Mouse (Mus musculus) liver, postnatal 0 days (tissue): Measurements from ENCODE around the gene Ifi207. TPM values are rescaled to one million over a fixed set of nuclear protein-coding genes. Genes with fewer than 3 reads are reported as not detected.
"Not testable (repeated sequence)": the region's sequence is repeated elsewhere in the genome, so short reads cannot be mapped to it uniquely, and the experiment has no call there.

Experiments
- ATAC-seq: fragments of 200-750 bp; cut with Nextera tagmentation; 2 replicates; pipeline ENCODE4 v1.8.0; 2017; ENCODE audit warnings: mild to moderate bottlenecking, moderate library complexity
- DNase-seq: peaks from one replicate; pipeline ENCODE4 v3.0.0-alpha.2; 2016
- H3K27ac ChIP-seq: fragments of 300-500 bp; sonication (generic); 2 replicates; pipeline ENCODE4 v1.5.1; 2014; ENCODE audit warnings: antibody characterized with exemption, moderate library complexity, mild to moderate bottlenecking, low read depth
- H3K27me3 ChIP-seq: fragments of 300-500 bp; sonication (generic); 2 replicates; pipeline ENCODE4 v1.6.1; 2014; ENCODE audit warnings: low read length, control low read depth, mixed read lengths; ENCODE audit not compliant: insufficient read depth
- H3K36me3 ChIP-seq: fragments of 300-500 bp; sonication (generic); replicated peaks from 2 replicates; pipeline ENCODE4 v1.6.1; 2014; ENCODE audit warnings: mild to moderate bottlenecking, control low read depth, low read length, moderate library complexity, mixed read lengths; ENCODE audit not compliant: insufficient read depth
- H3K4me1 ChIP-seq: fragments of 300-500 bp; sonication (generic); 2 replicates; pipeline ENCODE4 v1.6.1; 2014; ENCODE audit warnings: antibody characterized with exemption, mild to moderate bottlenecking, control low read depth; ENCODE audit not compliant: insufficient read depth
- H3K4me2 ChIP-seq: fragments of 300-500 bp; sonication (generic); 2 replicates; pipeline ENCODE4 v1.6.1; 2014; ENCODE audit warnings: low read depth, mild to moderate bottlenecking, low read length, moderate library complexity, mixed read lengths
- H3K4me3 ChIP-seq: fragments of 300-500 bp; sonication (generic); 2 replicates; pipeline ENCODE4 v1.5.1; 2014; ENCODE audit warnings: low read depth, low read length
- H3K9ac ChIP-seq: fragments of 300-500 bp; sonication (generic); replicated peaks from 2 replicates; pipeline ENCODE4 v1.6.1; 2014; ENCODE audit warnings: mild to moderate bottlenecking, moderate library complexity
- H3K9me3 ChIP-seq: fragments of 300-500 bp; sonication (generic); 2 replicates; pipeline ENCODE4 v1.6.1; 2016; ENCODE audit warnings: mild to moderate bottlenecking, control low read depth, low read length, mixed read lengths
- CTCF ChIP-seq: sonication (generic); IDR thresholded peaks from 2 replicates; pipeline ENCODE4 v1.5.1; 2016; ENCODE audit warnings: antibody characterized with exemption, low read depth
- EP300 ChIP-seq: IDR thresholded peaks from 2 replicates; pipeline ENCODE4 v1.6.1; 2016; ENCODE audit warnings: antibody characterized with exemption, low read depth, mild to moderate bottlenecking
- WGBS: fragments of 180-500 bp; shearing (Covaris S2); extraction: QIAGEN DNeasy Blood & Tissue Kit; methylation state at CpG from one replicate; pipeline ENCODE4 v1.1.7; 2014; ENCODE audit not compliant: insufficient replicate concordance; 5-methylcytosine and 5-hydroxymethylcytosine counted together
- polyA plus RNA-seq: library from polyadenylated mRNA; unstranded; fragments of >200 nt; fragmentation: Nextera tagmentation; extraction: Ambion mirVana; gene quantifications from 2 replicates; pipeline ENCODE4 v1.2.1, GENCODE M21; 2015

Gene Ifi207
- polyA plus RNA-seq, 1 experiment from 2014 or later, result 2.5 TPM

- no peak for DNase-seq
- WGBS, result 50% methylated on average over 2 of the region's 2 CpGs
- H3K4me1 ChIP-seq, result no peaks in the 10 kb centered on the region
- no peak for TF ChIP-seq EP300
- no peak for TF ChIP-seq CTCF
- no peak overlapping the region for H3K27ac ChIP-seq
- no peak overlapping the region for H3K4me3 ChIP-seq
- no peaks in the 10 kb centered on the region for H3K27me3 ChIP-seq
- no peak overlapping the region for H3K9ac ChIP-seq
- H3K9me3 ChIP-seq, result no peaks in the 10 kb centered on the region; the same call in 1 of the 2 replicates
- H3K4me2 ChIP-seq, result no peak overlapping the region
- no peaks in the 10 kb centered on the region for H3K36me3 ChIP-seq
- no peak for ATAC-seq
Measured at GRCm38 (mm10) chr1:173736986-173737385, 4.6 kb downstream of the Ifi207 start.

- 85% methylated on average over 4 of the region's 4 CpGs for WGBS
- H3K9me3 ChIP-seq, H3K27ac ChIP-seq, ATAC-seq, DNase-seq, H3K4me3 ChIP-seq, H3K4me2 ChIP-seq, H3K4me1 ChIP-seq, H3K27me3 ChIP-seq, H3K36me3 ChIP-seq, H3K9ac ChIP-seq: not testable (repeated sequence)
Measured at GRCm38 (mm10) chr1:173735015-173735414, 6.5 kb downstream of the Ifi207 start.

DNA sequence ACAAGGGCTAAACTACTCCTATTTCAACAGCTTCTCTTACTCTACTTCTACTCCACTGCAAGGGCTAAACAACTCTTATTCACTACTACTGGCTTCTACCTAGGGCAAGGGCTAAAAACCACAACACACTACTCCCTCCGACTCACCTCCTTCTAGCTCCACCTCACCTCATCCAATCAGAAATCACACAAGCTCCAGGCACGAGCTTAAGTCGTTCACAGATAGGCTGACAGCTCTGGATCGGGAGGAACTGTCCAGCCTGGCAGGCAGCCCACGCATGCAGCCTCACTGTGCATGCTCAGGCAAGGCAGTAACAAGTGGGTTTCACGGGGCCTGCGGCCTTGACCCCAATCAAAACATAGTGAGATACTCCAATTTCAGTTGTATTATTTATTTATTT lies 8.3 kb downstream of the Ifi207 start:
- TF ChIP-seq EP300, result no peak
- TF ChIP-seq CTCF, result no peak
- H3K27me3 ChIP-seq, result no peaks in the 10 kb centered on the region
- no peaks in the 10 kb centered on the region for H3K9me3 ChIP-seq
- no peak for ATAC-seq
- H3K4me3 ChIP-seq, result no peak overlapping the region
- H3K4me1 ChIP-seq, result no peaks in the 10 kb centered on the region
- H3K27ac ChIP-seq, result no peak overlapping the region
- H3K4me2 ChIP-seq, result no peak overlapping the region
- DNase-seq, result no peak
- WGBS, result 38% methylated on average over 7 of the region's 7 CpGs
- no peaks in the 10 kb centered on the region for H3K36me3 ChIP-seq
- no peak overlapping the region for H3K9ac ChIP-seq

GRCm38 (mm10) chr1:173694270-173694669 lies 47.3 kb downstream of the Ifi207 start:
- no peaks in the 10 kb centered on the region for H3K27me3 ChIP-seq
- H3K9ac ChIP-seq, result no peak overlapping the region
- no peak for DNase-seq
- no peaks in the 10 kb centered on the region for H3K9me3 ChIP-seq
- no peaks in the 10 kb centered on the region for H3K36me3 ChIP-seq
- no peak for ATAC-seq
- WGBS, result 38% methylated on average over 1 of the region's 1 CpGs
- H3K4me1 ChIP-seq, result no peaks in the 10 kb centered on the region
- H3K27ac ChIP-seq, result no peak overlapping the region
- no peak overlapping the region for H3K4me3 ChIP-seq
- H3K4me2 ChIP-seq, result no peak overlapping the region
- TF ChIP-seq CTCF (no peak), EP300 (no peak)

- H3K27ac ChIP-seq, H3K4me1 ChIP-seq, H3K4me3 ChIP-seq, DNase-seq, H3K9me3 ChIP-seq, H3K36me3 ChIP-seq, H3K27me3 ChIP-seq, H3K4me2 ChIP-seq, H3K9ac ChIP-seq, ATAC-seq: not testable (repeated sequence)
- WGBS, result 56% methylated on average over 1 of the region's 1 CpGs
Measured at GRCm38 (mm10) chr1:173678605-173679004, 62.9 kb downstream of the Ifi207 start.

DNA sequence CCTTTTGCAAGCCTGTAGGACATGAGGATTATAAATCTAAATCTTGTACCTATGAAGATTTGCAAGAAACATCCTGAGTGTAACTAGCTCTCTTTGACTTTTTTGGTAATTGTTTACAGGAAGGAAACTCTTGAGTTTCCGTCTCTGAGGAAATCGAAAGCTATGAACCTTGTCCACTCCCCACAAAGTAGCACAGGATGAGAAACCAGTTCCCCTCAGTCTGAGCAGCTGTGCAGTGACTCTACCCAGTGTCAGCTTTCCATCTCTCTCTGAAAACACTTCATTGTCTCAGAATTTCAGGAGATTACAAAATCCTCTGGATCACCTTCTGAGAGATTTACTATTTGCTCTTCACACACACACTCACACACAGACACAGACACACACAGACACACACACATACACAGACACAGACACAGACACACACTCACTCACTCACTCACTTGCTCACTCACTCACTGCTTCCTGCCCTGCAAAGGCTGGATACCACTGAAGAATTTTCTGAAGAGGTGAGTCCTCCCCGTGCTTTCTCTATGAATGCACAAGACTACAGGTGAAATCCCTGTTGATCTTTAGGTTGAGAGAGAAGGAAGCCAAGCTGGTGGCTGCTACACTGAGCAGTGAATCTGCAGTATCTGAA lies 68.0 kb downstream of the Ifi207 start, which contains the start of gene Ifi208:
Gene Ifi208 (plus strand): TSS at position 218 of the 640 bp plus-strand sequence.
- H3K9me3 ChIP-seq, H3K4me3 ChIP-seq, H3K27ac ChIP-seq, ATAC-seq, H3K4me2 ChIP-seq, H3K27me3 ChIP-seq, H3K9ac ChIP-seq, H3K36me3 ChIP-seq, DNase-seq, H3K4me1 ChIP-seq: not testable (repeated sequence)
- WGBS, result 22% methylated on average over 3 of the region's 3 CpGs

Other genes starting within 250 kb of the Ifi207 start
- 0.14 and 0.18 TPM in 2 replicates for gene Ifi214, start 205.8 kb downstream of the Ifi207 start, polyA plus RNA-seq
- 0.75 and 1.5 TPM in 2 replicates for gene Ifi213, start 142.5 kb downstream of the Ifi207 start, polyA plus RNA-seq
- gene Ifi209, start 110.8 kb downstream of the Ifi207 start, polyA plus RNA-seq, result 2.4 and 2.5 TPM in 2 replicates
- 0.05 TPM in 1 of 2 replicates, not detected in the other for gene Ifi208, start 68.1 kb downstream of the Ifi207 start, polyA plus RNA-seq
- gene Ifi204, start 25.2 kb upstream of the Ifi207 start, polyA plus RNA-seq, result 9.2 and 10.1 TPM in 2 replicates
- 3.7 and 4.6 TPM in 2 replicates for gene Ifi211, start 171.3 kb upstream of the Ifi207 start, polyA plus RNA-seq
- 11.6 and 13.2 TPM in 2 replicates for gene Mndal, start 200.7 kb upstream of the Ifi207 start, polyA plus RNA-seq
- 6.6 and 8.4 TPM in 2 replicates for gene Ifi203, start 200.9 kb upstream of the Ifi207 start, polyA plus RNA-seq
- gene Ifi202b, start 241.0 kb upstream of the Ifi207 start, polyA plus RNA-seq, result not detected in 2 replicates